Mouse (Mus musculus) MEL (cell line): ENCODE measurements around the gene Shisa2.
A peak's percentile ranks its signal among the peaks of the same experiment; 100 is the strongest.

ENCODE experiments used
- BHLHE40 ChIP-seq: IDR thresholded peaks from 2 replicates; pipeline ENCODE4 v1.6.1; 2012; ENCODE audit warnings: low read depth, mild to moderate bottlenecking, inconsistent platforms, low read length, improper control_type of control experiment, borderline replicate concordance
- CTCF ChIP-seq, 3 experiments: IDR thresholded peaks in 2 of 3; conservative IDR thresholded peaks in 1 of 3; 2 replicates each; pipeline ENCODE4 v1.5.1; 2011 to 2012; ENCODE audit warnings: low read length in 3 of 3, low read depth in 2 of 3, mild to moderate bottlenecking in 2 of 3, improper control_type of control experiment in 1 of 3, inconsistent platforms in 1 of 3, mixed read lengths in 1 of 3, moderate library complexity in 1 of 3; ENCODE audit not compliant: control insufficient read depth in 1 of 3, insufficient read depth in 1 of 3, poor library complexity in 1 of 3, severe bottlenecking in 1 of 3
- ELF1 ChIP-seq: IDR thresholded peaks from 2 replicates; pipeline ENCODE4 v1.6.1; 2014; ENCODE audit warnings: low read depth, mild to moderate bottlenecking, inconsistent platforms, low read length, improper control_type of control experiment, moderate library complexity
- EP300 ChIP-seq, 2 experiments: IDR thresholded peaks; 2 replicates each; pipeline ENCODE4 v1.6.1; 2011; ENCODE audit warnings: improper control_type of control experiment in 2 of 2, low read length in 2 of 2, low read depth in 1 of 2, mild to moderate bottlenecking in 1 of 2
- GABPA ChIP-seq: IDR thresholded peaks from 2 replicates; pipeline ENCODE4 v1.6.1; 2012; ENCODE audit warnings: low read depth, mild to moderate bottlenecking, inconsistent platforms, low read length, improper control_type of control experiment, moderate library complexity
- GATA1 ChIP-seq: IDR thresholded peaks from 2 replicates; pipeline ENCODE4 v1.6.1; 2011; ENCODE audit warnings: low read depth, low read length, improper control_type of control experiment
- NELFE ChIP-seq: IDR thresholded peaks from 2 replicates; pipeline ENCODE4 v1.6.1; 2011; ENCODE audit warnings: low read depth, low read length, improper control_type of control experiment
- POLR2A ChIP-seq, 2 experiments: IDR thresholded peaks; 2 replicates each; pipeline ENCODE4 v1.6.1; 2011 to 2012; ENCODE audit warnings: low read length in 2 of 2, mild to moderate bottlenecking in 2 of 2, control low read depth in 1 of 2, improper control_type of control experiment in 1 of 2, low read depth in 1 of 2, moderate library complexity in 1 of 2; ENCODE audit not compliant: control insufficient read depth in 1 of 2, insufficient read depth in 1 of 2, poor library complexity in 1 of 2
- RCOR1 ChIP-seq: IDR thresholded peaks from 2 replicates; pipeline ENCODE4 v1.6.1; 2012; ENCODE audit warnings: low read depth, mild to moderate bottlenecking, inconsistent platforms, low read length, improper control_type of control experiment
- SMC3 ChIP-seq: IDR thresholded peaks from 2 replicates; pipeline ENCODE4 v1.6.1; 2011; ENCODE audit warnings: low read depth, low read length, improper control_type of control experiment
- USF1 ChIP-seq: IDR thresholded peaks from 2 replicates; pipeline ENCODE4 v1.6.1; 2014; ENCODE audit warnings: low read depth, mild to moderate bottlenecking, inconsistent platforms, low read length, improper control_type of control experiment, moderate library complexity
- USF2 ChIP-seq, 2 experiments: IDR thresholded peaks; 2 replicates each; pipeline ENCODE4 v1.6.1; 2011 to 2012; ENCODE audit warnings: improper control_type of control experiment in 2 of 2, low read length in 2 of 2, borderline replicate concordance in 1 of 2, inconsistent platforms in 1 of 2, low read depth in 1 of 2, mild to moderate bottlenecking in 1 of 2; ENCODE audit not compliant: insufficient read depth in 1 of 2
- ZC3H11A ChIP-seq: IDR thresholded peaks from 2 replicates; pipeline ENCODE4 v1.6.1; 2012; ENCODE audit warnings: low read depth, mild to moderate bottlenecking, inconsistent platforms, low read length, improper control_type of control experiment

GRCm38 (mm10) chr14:59590614-59591013 lies 34.5 kb upstream of the Shisa2 start:
- 0 out of 2 replicates have a peak, but pooled peaks have one; percentile 19 for TF ChIP-seq GATA1
- no peak for TF ChIP-seq USF1
- no peak for TF ChIP-seq NELFE
- TF ChIP-seq CTCF (IDR thresholded peaks at IDR 0.05 in 2 of 3, conservative IDR thresholded peaks at IDR 0.05 in 1 of 3; ENCODE audit: control insufficient read depth in 1 of 3, insufficient read depth in 1 of 3, low read depth in 2 of 3, low read length in 3 of 3, poor library complexity in 1 of 3, severe bottlenecking in 1 of 3) = peak; percentile 34 to 48 (median 42)
- no peak for TF ChIP-seq USF2 (IDR thresholded peaks at IDR 0.05; ENCODE audit: borderline replicate concordance in 1 of 2, insufficient read depth in 1 of 2, low read depth in 1 of 2, low read length in 2 of 2)
- TF ChIP-seq POLR2A (IDR thresholded peaks at IDR 0.05; ENCODE audit: control insufficient read depth in 1 of 2, insufficient read depth in 1 of 2, low read depth in 1 of 2, low read length in 2 of 2, poor library complexity in 1 of 2) = no peak
- TF ChIP-seq ZC3H11A = no peak
- no peak for TF ChIP-seq GABPA
- TF ChIP-seq BHLHE40 = no peak
- no peak for TF ChIP-seq EP300 (IDR thresholded peaks at IDR 0.05; ENCODE audit: low read depth in 1 of 2, low read length in 2 of 2)
- no peak for TF ChIP-seq ELF1
- peak; percentile 33 for TF ChIP-seq SMC3
- TF ChIP-seq RCOR1 = no peak
